Mouse (Mus musculus) T-helper 17 cell (primary cell): ENCODE results near the gene Ranbp1.

ENCODE experiments used
- in situ Hi-C, 2 experiments: fragments of 300-600 bp; cut with MboI, MseI; formaldehyde crosslinking; loops; 1 replicate in 1 of 2; 2 replicates in 1 of 2; pipeline ENCODE4 v1.15.1; 2025; ENCODE audit warnings: high pct_unique_total_duplicates in 2 of 2

Gene Ranbp1

GRCm38 (mm10) chr16:18248433-18249363 lies at the start of gene Ranbp1, which contains the start of gene Trmt2a:
Gene Ranbp1 (minus strand): TSS chr16:18248732.
Gene Trmt2a (plus strand): TSS chr16:18248679.
- in situ Hi-C loops, result no loop called here

- in situ Hi-C loops, result loop anchor here in 1 of 2 experiments (5.0 kb wide), 1 partner anchor 567 kb away; no protein-coding TSS in a partner anchor
Observed at GRCm38 (mm10) chr16:18289614-18290013, 41.1 kb upstream of the Ranbp1 start.

- in situ Hi-C loops, result loop anchor here in 1 of 2 experiments (5.0 kb wide), 1 partner anchor 567 kb away; no protein-coding TSS in a partner anchor
Observed at GRCm38 (mm10) chr16:18289067-18289588, 40.6 kb upstream of the Ranbp1 start, which contains the start of gene Dgcr8. Gene Dgcr8 (minus strand): TSS chr16:18289246.

- in situ Hi-C loops, result loop anchor here in 1 of 2 experiments (5.0 kb wide), 1 partner anchor 566 kb away; no protein-coding TSS in a partner anchor
Observed at GRCm38 (mm10) chr16:18288581-18289061, 40.1 kb upstream of the Ranbp1 start.

GRCm38 (mm10) chr16:18288166-18288565 lies 39.6 kb upstream of the Ranbp1 start:
- in situ Hi-C loops, result loop anchor here in 1 of 2 experiments (5.0 kb wide), 1 partner anchor 566 kb away; no protein-coding TSS in a partner anchor

- in situ Hi-C loops, result loop anchor here in 1 of 2 experiments (10.0 kb wide), 1 partner anchor 1160 kb away; the partner anchor contains the start of gene Ppil2
Observed at GRCm38 (mm10) chr16:18275166-18275565, 26.6 kb upstream of the Ranbp1 start.

GRCm38 (mm10) chr16:18268182-18268581 lies 19.6 kb upstream of the Ranbp1 start:
- in situ Hi-C loops, result no loop called here

- in situ Hi-C loops, result no loop called here
Observed at GRCm38 (mm10) chr16:18265024-18265423, 16.5 kb upstream of the Ranbp1 start.

GRCm38 (mm10) chr16:18258221-18258620 lies 9.7 kb upstream of the Ranbp1 start, which contains the start of gene Gm49776:
Gene Gm49776 (minus strand): TSS chr16:18258321.
- in situ Hi-C loops, result no loop called here

GRCm38 (mm10) chr16:18253866-18254265 lies 5.3 kb upstream of the Ranbp1 start:
- in situ Hi-C loops, result loop anchor here in 1 of 2 experiments (5.0 kb wide), 1 partner anchor 558 kb away; the partner anchor contains the start of genes Cdc45 and Ufd1

GRCm38 (mm10) chr16:18252736-18253135 lies 4.2 kb upstream of the Ranbp1 start:
- in situ Hi-C loops, result loop anchor here in 1 of 2 experiments (5.0 kb wide), 1 partner anchor 560 kb away; the partner anchor contains the start of genes Cdc45 and Ufd1

GRCm38 (mm10) chr16:18250828-18251790 lies 2.6 kb upstream of the Ranbp1 start:
- in situ Hi-C loops, result loop anchor here in 1 of 2 experiments (5.0 kb wide), 1 partner anchor 561 kb away; the partner anchor contains the start of genes Cdc45 and Ufd1

- in situ Hi-C loops, result loop anchor here in 1 of 2 experiments (5.0 kb wide), 1 partner anchor 562 kb away; the partner anchor contains the start of genes Cdc45 and Ufd1
Observed at GRCm38 (mm10) chr16:18250231-18250630, 1.7 kb upstream of the Ranbp1 start.

GRCm38 (mm10) chr16:18249364-18249967 lies 934 bp upstream of the Ranbp1 start:
- in situ Hi-C loops, result no loop called here

- in situ Hi-C loops, result no loop called here
Observed at GRCm38 (mm10) chr16:18247521-18248399, 772 bp downstream of the Ranbp1 start.

- in situ Hi-C loops, result no loop called here
Observed at GRCm38 (mm10) chr16:18241581-18241980, 7.0 kb downstream of the Ranbp1 start.

- in situ Hi-C loops, result no loop called here
Observed at GRCm38 (mm10) chr16:18236676-18237501, 11.6 kb downstream of the Ranbp1 start.
